Mouse (Mus musculus) testis, adult 2 months (tissue): ENCODE data around the gene Pecam1. TPM values are rescaled to one million over a fixed set of nuclear protein-coding genes. Genes with fewer than 3 reads are reported as not detected.
"Not testable (repeated sequence)": the region's sequence is repeated elsewhere in the genome, so short reads cannot be mapped to it uniquely, and the experiment has no call there.

ENCODE experiments used
- H3K27ac ChIP-seq: fragments of 200-500 bp; 2 replicates; pipeline ENCODE4 v1.5.1; 2012; ENCODE audit warnings: low read depth, low read length; ENCODE audit not compliant: control insufficient read depth, insufficient read depth
- H3K27me3 ChIP-seq: fragments of 200-500 bp; 2 replicates; pipeline ENCODE4 v1.6.1; 2012; ENCODE audit warnings: mild to moderate bottlenecking, low read length, moderate library complexity; ENCODE audit not compliant: control insufficient read depth, insufficient read depth
- H3K36me3 ChIP-seq: fragments of 200-500 bp; 2 replicates; pipeline ENCODE4 v1.6.1; 2012; ENCODE audit warnings: mild to moderate bottlenecking, low read length; ENCODE audit not compliant: control insufficient read depth, insufficient read depth
- H3K4me1 ChIP-seq: fragments of 200-500 bp; 2 replicates; pipeline ENCODE4 v1.6.1; 2012; ENCODE audit warnings: low read length; ENCODE audit not compliant: control insufficient read depth, insufficient read depth
- H3K4me3 ChIP-seq: fragments of 200-500 bp; 2 replicates; pipeline ENCODE4 v1.5.1; 2012; ENCODE audit warnings: low read depth, mild to moderate bottlenecking, low read length, moderate library complexity, mixed read lengths; ENCODE audit not compliant: control insufficient read depth
- CTCF ChIP-seq: fragments of 200-500 bp; IDR thresholded peaks from 2 replicates; pipeline ENCODE4 v1.5.1; 2012; ENCODE audit warnings: low read depth, mild to moderate bottlenecking, inconsistent platforms, low read length, moderate library complexity; ENCODE audit not compliant: control insufficient read depth, insufficient read depth, insufficient replicate concordance
- POLR2A ChIP-seq: fragments of 200-500 bp; IDR thresholded peaks from 2 replicates; pipeline ENCODE4 v1.6.1; 2012; ENCODE audit warnings: low read depth, mild to moderate bottlenecking, inconsistent platforms, low read length, moderate library complexity; ENCODE audit not compliant: control insufficient read depth
- polyA plus RNA-seq: library from polyadenylated mRNA; depleted of rRNA; stranded (reverse); fragments of >200 nt; gene quantifications from 2 replicates; pipeline ENCODE4 v1.2.3, GENCODE M21; 2012

Pecam1 gene
- polyA plus RNA-seq, 1 experiment = 1.6 TPM

DNA sequence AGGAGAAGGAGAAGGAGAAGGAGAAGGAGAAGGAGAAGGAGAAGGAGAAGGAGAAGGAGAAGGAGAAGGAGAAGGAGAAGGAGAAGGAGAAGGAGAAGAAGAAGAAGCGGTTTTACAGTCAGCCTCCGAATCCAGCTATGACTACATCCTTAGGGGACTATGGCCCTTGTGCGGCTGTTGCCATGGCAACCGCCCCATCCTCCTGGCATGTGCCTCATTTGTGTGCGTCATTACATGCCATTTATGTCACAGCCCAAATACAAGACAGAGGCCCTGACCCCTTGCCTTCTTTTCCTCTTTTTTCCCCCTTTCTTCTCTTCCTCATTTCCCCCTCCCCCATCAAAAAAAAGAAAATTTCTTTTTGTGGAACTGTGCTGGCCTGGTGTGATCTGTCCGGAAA lies 9.2 kb downstream of the Pecam1 start:
- Histone ChIP-seq H3K27ac (no peak overlapping the region), H3K4me3 (no peak overlapping the region), H3K4me1 (no peaks in the 10 kb centered on the region), H3K36me3 (no peaks in the 10 kb centered on the region), H3K27me3 (no peaks in the 10 kb centered on the region)
- TF ChIP-seq POLR2A (no peak), CTCF (no peak)

DNA sequence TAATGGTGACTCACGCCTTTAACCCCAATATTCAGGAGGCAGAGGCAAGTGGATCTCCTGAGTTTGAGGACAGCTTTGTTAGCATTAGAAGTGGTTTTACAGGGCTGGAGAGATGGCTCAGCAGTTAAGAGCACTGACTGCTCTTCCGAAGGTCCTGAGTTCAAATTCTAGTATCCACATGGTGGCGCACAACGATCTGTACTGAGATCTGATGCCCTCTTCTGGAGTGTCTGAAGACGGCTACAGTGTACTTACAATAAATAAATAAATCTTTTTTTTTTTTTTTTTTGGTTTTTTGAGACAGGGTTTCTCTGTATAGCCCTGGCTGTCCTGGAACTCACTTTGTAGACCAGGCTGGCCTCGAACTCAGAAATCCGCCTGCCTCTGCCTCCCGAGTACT lies 9.7 kb downstream of the Pecam1 start:
- not testable (repeated sequence) for H3K27ac ChIP-seq, H3K4me1 ChIP-seq, H3K27me3 ChIP-seq, H3K36me3 ChIP-seq, H3K4me3 ChIP-seq

- TF ChIP-seq POLR2A (no peak), CTCF (no peak)
- no peaks in the 10 kb centered on the region for H3K4me1 ChIP-seq
- H3K27me3 ChIP-seq = no peaks in the 10 kb centered on the region
- no peak overlapping the region for H3K27ac ChIP-seq
- no peak overlapping the region for H3K4me3 ChIP-seq
- no peaks in the 10 kb centered on the region for H3K36me3 ChIP-seq
These were observed 11.3 kb downstream of the Pecam1 start for GRCm38 (mm10) chr11:106739116-106739515.

DNA sequence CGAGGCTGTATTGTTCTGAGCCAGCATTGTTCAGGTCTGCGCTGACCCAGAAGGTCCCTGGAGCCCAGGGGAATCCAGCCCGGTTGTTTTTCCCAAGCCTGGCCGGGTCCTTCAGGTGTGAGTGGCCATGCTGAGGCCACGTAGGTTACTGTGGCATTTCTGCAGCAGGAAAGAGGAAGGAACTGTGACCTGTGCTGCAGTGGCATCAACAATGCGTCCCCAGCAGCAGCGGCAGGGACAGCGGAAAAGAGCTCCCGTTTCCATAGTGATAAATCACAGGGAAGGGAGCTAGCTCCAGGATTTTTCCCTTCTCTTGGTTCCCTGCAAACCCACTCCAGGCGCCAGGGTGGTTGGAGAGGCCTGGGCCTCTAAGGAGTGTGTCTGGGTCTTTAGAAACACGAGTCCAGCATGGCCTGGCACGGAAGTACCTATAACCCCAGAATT lies 13.2 kb downstream of the Pecam1 start:
- no peak overlapping the region for H3K27ac ChIP-seq
- H3K4me3 ChIP-seq = no peak overlapping the region
- TF ChIP-seq POLR2A (no peak), CTCF (no peak)
- H3K36me3 ChIP-seq = no peaks in the 10 kb centered on the region
- no peaks in the 10 kb centered on the region for H3K4me1 ChIP-seq
- no peaks in the 10 kb centered on the region for H3K27me3 ChIP-seq

DNA sequence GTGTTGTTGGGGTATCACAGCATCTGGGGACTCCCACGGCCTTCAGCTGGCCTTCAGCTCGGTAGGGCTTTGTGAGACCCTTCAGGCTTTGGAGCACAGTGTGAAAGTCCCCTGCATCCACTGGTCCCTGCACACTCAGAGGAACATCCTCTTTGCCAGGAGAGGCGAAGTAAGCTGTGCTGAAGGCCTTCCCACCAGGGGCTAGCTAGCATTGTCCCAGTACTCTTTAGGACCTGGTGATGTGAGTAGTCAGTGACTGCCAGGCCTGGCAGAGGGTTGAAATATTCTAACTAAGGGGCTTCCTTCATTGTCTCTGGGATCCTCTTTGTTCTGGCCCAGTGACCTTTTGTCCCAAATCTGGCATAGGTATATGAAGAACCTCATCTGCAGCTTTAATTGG lies 13.8 kb downstream of the Pecam1 start:
- Histone ChIP-seq H3K4me1 (no peaks in the 10 kb centered on the region), H3K27ac (no peak overlapping the region), H3K4me3 (no peak overlapping the region), H3K36me3 (no peaks in the 10 kb centered on the region), H3K27me3 (no peaks in the 10 kb centered on the region)
- TF ChIP-seq CTCF = no peak
- TF ChIP-seq POLR2A = no peak

DNA sequence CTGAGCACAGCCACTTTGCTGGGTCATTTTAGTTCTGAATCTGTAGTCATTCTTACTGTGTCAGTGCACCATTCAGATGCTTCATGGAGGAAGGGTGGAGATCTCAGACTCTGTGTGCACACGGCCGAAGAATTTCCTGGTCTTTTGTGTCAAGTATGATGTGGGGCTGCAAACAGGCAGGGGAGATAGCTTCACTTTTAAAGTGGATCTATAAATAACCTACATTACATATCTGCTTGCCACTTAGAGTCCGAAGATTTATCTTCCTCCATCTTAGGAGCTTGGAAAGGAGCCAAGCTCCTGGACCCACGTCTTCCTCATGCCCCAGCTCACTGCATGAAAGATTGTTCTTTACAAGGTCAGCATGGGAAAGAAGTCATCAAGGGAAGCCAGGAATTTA lies 19.7 kb downstream of the Pecam1 start:
- Histone ChIP-seq H3K36me3 (no peaks in the 10 kb centered on the region), H3K4me3 (no peak overlapping the region), H3K27ac (no peak overlapping the region), H3K27me3 (no peaks in the 10 kb centered on the region), H3K4me1 (no peaks in the 10 kb centered on the region)
- TF ChIP-seq POLR2A = no peak
- TF ChIP-seq CTCF = no peak

GRCm38 (mm10) chr11:106729656-106730055 lies 20.8 kb downstream of the Pecam1 start:
- TF ChIP-seq POLR2A = no peak
- no peaks in the 10 kb centered on the region for H3K4me1 ChIP-seq
- no peak overlapping the region for H3K4me3 ChIP-seq
- H3K36me3 ChIP-seq = no peaks in the 10 kb centered on the region
- no peaks in the 10 kb centered on the region for H3K27me3 ChIP-seq
- no peak overlapping the region for H3K27ac ChIP-seq
